Comparison of ENCODE assay signal across 26 mouse cellular contexts in the genomic region with DNA sequence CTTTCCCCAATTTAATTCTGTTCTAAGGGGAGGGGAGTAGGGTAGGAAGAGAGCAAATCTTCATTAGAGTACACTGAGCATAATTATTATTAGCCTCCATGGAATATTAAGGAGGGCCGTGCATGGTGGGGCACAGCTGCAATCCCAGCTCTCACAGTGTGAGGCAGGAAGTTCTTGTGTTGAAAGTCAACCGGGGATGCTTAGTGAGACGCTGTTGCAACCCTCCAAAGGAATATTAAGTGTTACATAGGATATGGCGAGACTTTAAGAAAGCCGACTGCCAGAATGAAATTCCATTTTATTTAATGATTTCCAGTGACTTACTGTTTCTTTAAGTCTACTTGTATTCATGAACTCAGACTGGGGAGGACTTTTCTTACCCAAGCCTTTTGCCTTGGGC.
"Had no signal": no experiment of that assay in that cellular context is flagged by ENCODE, and none has a peak within 500 bp of the region (broad histone marks: within the 10 kb centered on the region; RNA-seq: fewer than 3 reads in every experiment).

No protein-coding gene starts in this region.

- H3K27me3 ChIP-seq: heart, embryonic 15.5 days had no signal

- H3K27ac ChIP-seq: heart, adult 2 months; heart, embryonic 13.5 days; heart, embryonic 15.5 days; hindbrain, embryonic 13.5 days; hindbrain, embryonic 15.5 days; hindbrain, postnatal 0 days; kidney, embryonic 15.5 days; kidney, postnatal 0 days; limb, embryonic 12.5 days had no signal

- ATAC-seq: forebrain, postnatal 0 days; hindbrain, postnatal 0 days; intestine, embryonic 16.5 days had no signal

- H3K9ac ChIP-seq: forebrain, postnatal 0 days; heart, embryonic 13.5 days; heart, embryonic 15.5 days; hindbrain, embryonic 13.5 days; hindbrain, embryonic 15.5 days; kidney, embryonic 15.5 days; limb, embryonic 12.5 days had no signal

- H3K4me1 ChIP-seq: kidney, embryonic 15.5 days had no signal

- H3K4me3 ChIP-seq: heart, adult 2 months; heart, embryonic 13.5 days; heart, embryonic 15.5 days; hindbrain, embryonic 13.5 days; hindbrain, embryonic 15.5 days; kidney, embryonic 15.5 days; limb, embryonic 12.5 days had no signal

- H3K4me2 ChIP-seq: heart, embryonic 11.5 days; heart, embryonic 13.5 days; heart, embryonic 15.5 days; hindbrain, embryonic 13.5 days; hindbrain, embryonic 15.5 days; kidney, embryonic 15.5 days; limb, embryonic 12.5 days had no signal

- DNase-seq: forebrain, postnatal 0 days; gastrocnemius, postnatal 14 days; gastrocnemius, postnatal 36 days; heart, adult 11 months; heart, adult 2 months; heart, postnatal 14 days; heart, postnatal 36 days; kidney, adult 11 months; kidney, adult 2 months; kidney, adult 9 months; kidney, postnatal 14 days; kidney, postnatal 36 days; layer of hippocampus, adult 9-11 months; layer of hippocampus, postnatal 36 days; left cerebral cortex, postnatal 4 days; liver had no signal

- H3K9me3 ChIP-seq: heart, embryonic 13.5 days; heart, embryonic 15.5 days; hindbrain, embryonic 13.5 days; hindbrain, embryonic 15.5 days; kidney, embryonic 15.5 days; limb, embryonic 12.5 days had no signal

- H3K36me3 ChIP-seq: heart, embryonic 13.5 days; heart, embryonic 15.5 days; hindbrain, embryonic 13.5 days; hindbrain, embryonic 15.5 days; kidney, embryonic 15.5 days; limb, embryonic 12.5 days had no signal
